23 mouse cellular contexts compared by ENCODE assay signal in genomic region chr5:97913901-97914300, GRCm38 (mm10).
DNase-seq lines count a peak whose midpoint lies in the region; ATAC-seq and TF ChIP-seq lines count a peak whose summit lies in the region.
"Had no signal": no experiment of that assay in that cellular context is flagged by ENCODE, and none has a peak within 500 bp of the region (broad histone marks: within the 10 kb centered on the region; RNA-seq: fewer than 3 reads in every experiment).

No protein-coding gene starts in this region.

- H3K79me2 ChIP-seq in C2C12 (ENCODE audit: control insufficient read depth, insufficient read depth) = no peaks in the 10 kb centered on the region

- H3K9me3 ChIP-seq in hindbrain, embryonic 13.5 days = no peaks in the 10 kb centered on the region
- H3K9me3 ChIP-seq: forebrain, embryonic 15.5 days; heart, embryonic 10.5 days; limb, embryonic 13.5 days; megakaryocyte, embryonic 14.5 days had no signal

- no peak overlapping the region for H3K4me2 ChIP-seq in hindbrain, embryonic 13.5 days
- H3K4me2 ChIP-seq: forebrain, embryonic 15.5 days; limb, embryonic 13.5 days had no signal

- H3K27me3 ChIP-seq in C2C12 (ENCODE audit: control insufficient read depth, insufficient read depth, insufficient read length) = no peaks in the 10 kb centered on the region
- H3K27me3 ChIP-seq in hindbrain, embryonic 13.5 days = no peaks in the 10 kb centered on the region
- H3K27me3 ChIP-seq: forebrain, embryonic 15.5 days; limb, embryonic 13.5 days; megakaryocyte, embryonic 14.5 days had no signal

- 93% methylated on average over 6 of the region's 6 CpGs for WGBS in hindbrain, embryonic 13.5 days

- H3K79me3 ChIP-seq in C2C12 (ENCODE audit: low read depth) = no peaks in the 10 kb centered on the region

- H3ac ChIP-seq in C2C12 (ENCODE audit: control insufficient read depth, insufficient read length, low read depth) = no peak overlapping the region

- peak overlapping the region; percentile 92 for H3K27ac ChIP-seq in bone marrow macrophage, adult 2 months (ENCODE audit: insufficient read depth, low read depth, low read length)
- no peak overlapping the region for H3K27ac ChIP-seq in hindbrain, embryonic 13.5 days
- H3K27ac ChIP-seq: forebrain, embryonic 15.5 days; gastrocnemius, adult 2 months; heart, embryonic 10.5 days; layer of hippocampus, adult 2 months; limb, embryonic 13.5 days; liver, embryonic 14.5 days; stomach, postnatal 0 days had no signal

- intact Hi-C loops in heart, postnatal 25 days (cut with DNase I) = no loop called here

- peaks cover 17% of the 10 kb centered on the region for H3K4me1 ChIP-seq in bone marrow macrophage, adult 2 months (ENCODE audit: control insufficient read depth, insufficient read depth, low read length)
- H3K4me1 ChIP-seq in hindbrain, embryonic 13.5 days (replicated peaks) = no peaks in the 10 kb centered on the region
- H3K4me1 ChIP-seq: forebrain, embryonic 15.5 days; heart, embryonic 10.5 days; limb, embryonic 13.5 days; megakaryocyte, embryonic 14.5 days had no signal

- TF ChIP-seq CTCF in C2C12 (IDR thresholded peaks at IDR 0.05; ENCODE audit: control insufficient read depth, insufficient read depth, insufficient read length) = no peak
- TF ChIP-seq CTCF in bone marrow macrophage, adult 2 months (IDR thresholded peaks at IDR 0.05; ENCODE audit: low read depth, low read length) = no peak

- no peak overlapping the region for H3K4me3 ChIP-seq in C2C12 (ENCODE audit: insufficient read depth, poor library complexity, severe bottlenecking)
- no peak overlapping the region for H3K4me3 ChIP-seq in bone marrow macrophage, adult 2 months (ENCODE audit: insufficient read depth, low read length)
- H3K4me3 ChIP-seq in hindbrain, embryonic 13.5 days = no peak overlapping the region
- H3K4me3 ChIP-seq: erythroblast, embryonic 14.5 days; forebrain, embryonic 15.5 days; gastrocnemius, adult 2 months; heart, embryonic 10.5 days; layer of hippocampus, adult 2 months; limb, embryonic 13.5 days; megakaryocyte, embryonic 14.5 days had no signal

- no peak overlapping the region for H3K9ac ChIP-seq in hindbrain, embryonic 13.5 days
- H3K9ac ChIP-seq: forebrain, embryonic 15.5 days; limb, embryonic 13.5 days; liver, embryonic 14.5 days had no signal

- peak; percentile 6 for DNase-seq in heart, adult 8-10 months (ENCODE audit: low spot score)
- no peak for DNase-seq in heart, postnatal 25 days (ENCODE audit: low spot score)
- no peak for DNase-seq in neural tube, embryonic 10.5 days (ENCODE audit: extremely low spot score, low spot score)
- no peak for DNase-seq in layer of hippocampus, adult 8-10 months (ENCODE audit: low spot score in 2 of 2)
- DNase-seq: cerebellum, adult 18-20 months; gastrocnemius, adult 2 months; heart, postnatal 4 days; right cerebral cortex, adult 18-20 months; spleen, adult 18-20 months; thymus, postnatal 14 days had no signal

- no peak for TF ChIP-seq POLR2A in bone marrow macrophage, adult 2 months (IDR thresholded peaks at IDR 0.05; ENCODE audit: borderline replicate concordance, low read depth, low read length)

- H3K36me3 ChIP-seq in C2C12 (ENCODE audit: control insufficient read depth, insufficient read depth) = peaks cover 45% of the 10 kb centered on the region
- no peaks in the 10 kb centered on the region for H3K36me3 ChIP-seq in hindbrain, embryonic 13.5 days
- H3K36me3 ChIP-seq: forebrain, embryonic 15.5 days; heart, embryonic 10.5 days; limb, embryonic 13.5 days had no signal

- peak; percentile 76 for ATAC-seq in megakaryocyte progenitor cell, adult 5-6 weeks (replicated peaks; ENCODE audit: poor library complexity)
- no peak for ATAC-seq in hindbrain, embryonic 13.5 days (ENCODE audit: low FRiP score)
- ATAC-seq: forebrain, embryonic 15.5 days; midbrain, embryonic 16.5 days had no signal

TF ChIP-seq in C2C12, 6 proteins besides CTCF, POLR2A, EP300 and RAD21:
- TF ChIP-seq MYOD1 (IDR thresholded peaks at IDR 0.05; ENCODE audit: control insufficient read depth, insufficient read length, low read depth) = no peak
- TF ChIP-seq FOSL1 (IDR thresholded peaks at IDR 0.05; ENCODE audit: insufficient read depth, low read length, poor library complexity, severe bottlenecking) = peak; percentile 11
- no peak for TF ChIP-seq MYOG (IDR thresholded peaks at IDR 0.05; ENCODE audit: control insufficient read depth, extremely low read depth, insufficient read length)
- TF ChIP-seq CEBPB (IDR thresholded peaks at IDR 0.05; ENCODE audit: low read depth) = no peak
TF ChIP-seq in C2C12: peak in this region for 1.
